27 mouse cellular contexts compared by ENCODE assay signal in genomic region chr8:85716696-85717095, GRCm38 (mm10).
"Had no signal": no experiment of that assay in that cellular context is flagged by ENCODE, and none has a peak within 500 bp of the region (broad histone marks: within the 10 kb centered on the region; RNA-seq: fewer than 3 reads in every experiment).

No protein-coding gene starts in this region.

- H3K36me3 ChIP-seq: heart, embryonic 15.5 days had no signal

- H3K4me3 ChIP-seq: heart, adult 2 months; heart, embryonic 13.5 days; heart, embryonic 15.5 days; hindbrain, embryonic 13.5 days; hindbrain, embryonic 15.5 days; kidney, embryonic 15.5 days; limb, embryonic 13.5 days; limb, embryonic 15.5 days; liver, embryonic 12.5 days had no signal

- H3K9me3 ChIP-seq: heart, embryonic 13.5 days; heart, embryonic 15.5 days; hindbrain, embryonic 13.5 days; hindbrain, embryonic 15.5 days; kidney, embryonic 15.5 days; limb, embryonic 13.5 days; limb, embryonic 15.5 days; liver, embryonic 12.5 days had no signal

- H3K4me2 ChIP-seq: heart, embryonic 11.5 days; heart, embryonic 13.5 days; heart, embryonic 15.5 days; hindbrain, embryonic 13.5 days; hindbrain, embryonic 15.5 days; kidney, embryonic 15.5 days; limb, embryonic 13.5 days; limb, embryonic 15.5 days; liver, embryonic 12.5 days had no signal

- H3K27me3 ChIP-seq: heart, embryonic 13.5 days; heart, embryonic 15.5 days; hindbrain, embryonic 13.5 days; hindbrain, embryonic 15.5 days; kidney, embryonic 15.5 days; limb, embryonic 13.5 days; limb, embryonic 15.5 days; liver, embryonic 12.5 days had no signal

- ATAC-seq: hindbrain, postnatal 0 days; intestine, embryonic 16.5 days; liver, embryonic 12.5 days had no signal

- H3K4me1 ChIP-seq: hindbrain, embryonic 13.5 days; hindbrain, embryonic 15.5 days; kidney, embryonic 15.5 days; limb, embryonic 13.5 days; limb, embryonic 15.5 days; liver, embryonic 12.5 days had no signal

- DNase-seq: gastrocnemius, postnatal 14 days; gastrocnemius, postnatal 36 days; heart, adult 11 months; heart, adult 2 months; heart, postnatal 14 days; heart, postnatal 36 days; kidney, adult 11 months; kidney, adult 2 months; kidney, adult 9 months; kidney, postnatal 14 days; kidney, postnatal 36 days; layer of hippocampus, adult 9-11 months; layer of hippocampus, postnatal 36 days; left cerebral cortex, postnatal 4 days had no signal

- H3K9ac ChIP-seq: heart, embryonic 13.5 days; heart, embryonic 15.5 days; hindbrain, embryonic 13.5 days; hindbrain, embryonic 15.5 days; kidney, embryonic 15.5 days; limb, embryonic 13.5 days; limb, embryonic 15.5 days; liver, embryonic 12.5 days; liver, embryonic 14.5 days had no signal

- H3K27ac ChIP-seq: heart, adult 2 months; heart, embryonic 13.5 days; heart, embryonic 15.5 days; hindbrain, embryonic 13.5 days; hindbrain, embryonic 15.5 days; hindbrain, postnatal 0 days; kidney, embryonic 15.5 days; kidney, postnatal 0 days; limb, embryonic 13.5 days; limb, embryonic 15.5 days; liver, embryonic 12.5 days; liver, embryonic 14.5 days had no signal
